Mouse (Mus musculus) erythroblast, embryonic 14.5 days (primary cell): ENCODE data around the gene Atp2b2.

Source experiments
- GATA1 ChIP-seq: IDR thresholded peaks from 2 replicates; pipeline ENCODE4 v1.6.1; 2012; ENCODE audit warnings: low read length, inconsistent platforms, mixed read lengths
- TAL1 ChIP-seq: IDR thresholded peaks from 3 replicates; pipeline ENCODE4 v1.6.1; 2012; ENCODE audit warnings: low read length, inconsistent platforms, mixed read lengths

DNA sequence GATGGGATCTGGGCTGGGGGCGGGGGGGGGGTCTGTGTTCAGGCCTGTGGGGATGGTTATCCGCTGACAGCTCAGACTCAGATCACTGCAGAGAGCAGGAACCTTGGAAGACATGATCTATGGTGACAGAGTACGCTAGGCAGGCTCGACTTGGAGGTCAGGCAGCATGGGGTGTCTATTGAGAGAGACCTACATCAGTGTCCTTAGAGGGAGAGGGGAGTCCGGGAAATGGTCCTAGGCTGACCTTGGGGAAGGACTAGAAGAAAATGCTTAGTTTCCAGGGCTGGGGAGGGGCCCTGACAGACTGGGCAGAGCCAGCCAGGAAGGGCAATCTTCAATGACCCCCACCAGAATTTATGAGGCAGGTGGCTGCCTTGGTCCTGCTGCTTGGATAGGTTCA, 33.6 kb upstream of the Atp2b2 start:
- TF ChIP-seq GATA1 = no peak
- no peak for TF ChIP-seq TAL1
